Mouse (Mus musculus) CH12.LX (cell line): ENCODE results near the gene Adamts18. TPM values are rescaled to one million over a fixed set of nuclear protein-coding genes. Genes with fewer than 3 reads are reported as not detected.

ENCODE experiments used
- DNase-seq: peaks from one replicate; pipeline ENCODE4 v3.0.0-alpha.2; 2013; ENCODE audit errors: extremely low read depth
- H3K27ac ChIP-seq: 2 replicates; pipeline ENCODE4 v1.5.1; 2012; ENCODE audit warnings: low read depth, mild to moderate bottlenecking, control low read depth, moderate library complexity; ENCODE audit not compliant: insufficient read depth
- H3K27me3 ChIP-seq: replicated peaks from 2 replicates; pipeline ENCODE3; 2012; ENCODE audit warnings: inconsistent platforms
- H3K36me3 ChIP-seq, 2 experiments: replicated peaks in 1 of 2; 2 replicates each; pipeline versions ENCODE3 to v1.6.1; 2012; ENCODE audit warnings: inconsistent platforms in 1 of 2, low read length in 1 of 2, mild to moderate bottlenecking in 1 of 2, mixed read lengths in 1 of 2, moderate library complexity in 1 of 2; ENCODE audit not compliant: control insufficient read depth in 1 of 2, insufficient read depth in 1 of 2
- H3K4me1 ChIP-seq, 2 experiments: 2 replicates each; pipeline ENCODE4 v1.6.1; 2012; ENCODE audit warnings: inconsistent platforms in 1 of 2, moderate library complexity in 1 of 2; ENCODE audit not compliant: insufficient read depth in 2 of 2, control insufficient read depth in 1 of 2
- H3K4me2 ChIP-seq: 2 replicates; pipeline ENCODE4 v1.6.1; 2012; ENCODE audit warnings: low read depth, mild to moderate bottlenecking, control low read depth; ENCODE audit not compliant: poor library complexity, insufficient read depth, severe bottlenecking
- H3K4me3 ChIP-seq, 3 experiments: fragments of 150-350 bp in 1 of 3; sonication (generic) in 1 of 3; replicated peaks in 1 of 3; 2 replicates each; pipeline versions ENCODE3 to v1.5.1; 2011 to 2012; ENCODE audit warnings: low read depth in 2 of 3, low read length in 2 of 3, mild to moderate bottlenecking in 2 of 3, moderate library complexity in 2 of 3, control low read depth in 1 of 3, improper control_type of control experiment in 1 of 3, inconsistent platforms in 1 of 3, mixed read lengths in 1 of 3; ENCODE audit not compliant: poor library complexity in 1 of 3
- H3K79me2 ChIP-seq: replicated peaks from 2 replicates; pipeline ENCODE4 v1.6.1; 2012; ENCODE audit warnings: mild to moderate bottlenecking, moderate library complexity; ENCODE audit not compliant: control insufficient read depth, poor library complexity, insufficient read depth, severe bottlenecking; ENCODE audit errors: extremely low read depth
- H3K9ac ChIP-seq: 2 replicates; pipeline ENCODE4 v1.6.1; 2012; ENCODE audit warnings: low read depth, mild to moderate bottlenecking, control low read depth, moderate library complexity; ENCODE audit not compliant: insufficient read depth
- H3K9me3 ChIP-seq: replicated peaks from 2 replicates; pipeline ENCODE3; 2012; ENCODE audit warnings: low read length, inconsistent platforms, mixed read lengths
- BHLHE40 ChIP-seq: IDR thresholded peaks from 2 replicates; pipeline ENCODE4 v1.6.1; 2011; ENCODE audit warnings: mild to moderate bottlenecking, low read depth, low read length, improper control_type of control experiment
- CTCF ChIP-seq, 2 experiments: IDR thresholded peaks in 1 of 2; conservative IDR thresholded peaks in 1 of 2; 2 replicates each; pipeline ENCODE4 v1.5.1; 2011 to 2012; ENCODE audit warnings: low read depth in 2 of 2, low read length in 2 of 2, improper control_type of control experiment in 1 of 2, inconsistent platforms in 1 of 2, mild to moderate bottlenecking in 1 of 2, moderate library complexity in 1 of 2
- E2F4 ChIP-seq: IDR thresholded peaks from 2 replicates; pipeline ENCODE4 v1.6.1; 2011; ENCODE audit warnings: low read depth, low read length, improper control_type of control experiment; ENCODE audit not compliant: insufficient replicate concordance
- EP300 ChIP-seq: IDR thresholded peaks from 2 replicates; pipeline ENCODE4 v1.6.1; 2011; ENCODE audit warnings: low read length, improper control_type of control experiment
- ETS1 ChIP-seq: conservative IDR thresholded peaks from 2 replicates; pipeline ENCODE4 v1.6.1; 2012; ENCODE audit warnings: low read depth, mild to moderate bottlenecking, inconsistent platforms, low read length, improper control_type of control experiment, moderate library complexity
- GABPA ChIP-seq: IDR thresholded peaks from 2 replicates; pipeline ENCODE4 v1.6.1; 2012; ENCODE audit warnings: low read depth, low read length, improper control_type of control experiment, inconsistent platforms; ENCODE audit not compliant: insufficient replicate concordance
- JUN ChIP-seq: IDR thresholded peaks from 2 replicates; pipeline ENCODE4 v1.6.1; 2011; ENCODE audit warnings: low read depth, mild to moderate bottlenecking, low read length, improper control_type of control experiment, moderate library complexity; ENCODE audit not compliant: insufficient read depth
- MAFK ChIP-seq: IDR thresholded peaks from 2 replicates; pipeline ENCODE4 v1.6.1; 2011; ENCODE audit warnings: low read length, improper control_type of control experiment; ENCODE audit not compliant: insufficient replicate concordance
- MAX ChIP-seq: IDR thresholded peaks from 2 replicates; pipeline ENCODE4 v1.6.1; 2011; ENCODE audit warnings: low read length, improper control_type of control experiment
- MXI1 ChIP-seq: IDR thresholded peaks from 2 replicates; pipeline ENCODE4 v1.6.1; 2011; ENCODE audit warnings: mild to moderate bottlenecking, low read depth, low read length, improper control_type of control experiment
- MYC ChIP-seq: IDR thresholded peaks from 2 replicates; pipeline ENCODE4 v1.6.1; 2011; ENCODE audit warnings: low read depth, mild to moderate bottlenecking, improper control_type of control experiment, low read length
- NRF1 ChIP-seq: IDR thresholded peaks from 2 replicates; pipeline ENCODE4 v1.6.1; 2014; ENCODE audit warnings: low read depth, mild to moderate bottlenecking, inconsistent platforms, low read length, improper control_type of control experiment, moderate library complexity
- RAD21 ChIP-seq: IDR thresholded peaks from 2 replicates; pipeline ENCODE4 v1.6.1; 2011; ENCODE audit warnings: low read depth, mild to moderate bottlenecking, low read length, improper control_type of control experiment, moderate library complexity
- SIN3A ChIP-seq: IDR thresholded peaks from 2 replicates; pipeline ENCODE4 v1.6.1; 2012; ENCODE audit warnings: low read length, improper control_type of control experiment, inconsistent platforms
- TBP ChIP-seq: conservative IDR thresholded peaks from 2 replicates; pipeline ENCODE4 v1.6.1; 2011; ENCODE audit warnings: low read depth, low read length, improper control_type of control experiment
- TCF12 ChIP-seq: IDR thresholded peaks from 2 replicates; pipeline ENCODE4 v1.6.1; 2014; ENCODE audit warnings: low read depth, mild to moderate bottlenecking, inconsistent platforms, low read length, improper control_type of control experiment
- UBTF ChIP-seq: IDR thresholded peaks from 2 replicates; pipeline ENCODE4 v1.6.1; 2012; ENCODE audit warnings: low read depth, mild to moderate bottlenecking, inconsistent platforms, low read length, improper control_type of control experiment, moderate library complexity
- USF1 ChIP-seq: IDR thresholded peaks from 2 replicates; pipeline ENCODE4 v1.6.1; 2014; ENCODE audit warnings: low read depth, mild to moderate bottlenecking, inconsistent platforms, low read length, improper control_type of control experiment
- USF2 ChIP-seq: conservative IDR thresholded peaks from 2 replicates; pipeline ENCODE4 v1.6.1; 2011; ENCODE audit warnings: low read depth, low read length, improper control_type of control experiment
- ZC3H11A ChIP-seq: IDR thresholded peaks from 2 replicates; pipeline ENCODE4 v1.6.1; 2012; ENCODE audit warnings: low read depth, mild to moderate bottlenecking, inconsistent platforms, low read length, improper control_type of control experiment
- ZKSCAN1 ChIP-seq: IDR thresholded peaks from 2 replicates; pipeline ENCODE4 v1.6.1; 2012; ENCODE audit warnings: low read depth, inconsistent platforms, low read length, improper control_type of control experiment, borderline replicate concordance
- ZNF384 ChIP-seq: IDR thresholded peaks from 2 replicates; pipeline ENCODE4 v1.6.1; 2012; ENCODE audit warnings: low read depth, low read length, improper control_type of control experiment, inconsistent platforms
- dilution Hi-C: fragments of 300-500 bp; cut with MboI; formaldehyde crosslinking; loops from 2 replicates; pipeline ENCODE4 v1.14.3; 2020; ENCODE audit warnings: low sequenced_read_pairs; ENCODE audit not compliant: extremely low pct_unique_long_range_greater_than_20kb, extremely low pct_ligation_motif_present
- in situ Hi-C: fragments of 300-500 bp; cut with MboI; formaldehyde crosslinking; loops from 3 replicates; pipeline ENCODE4 v1.14.3; 2019; ENCODE audit warnings: low sequenced_read_pairs, low pct_ligation_motif_present, low pct_unique_long_range_greater_than_20kb, mixed read lengths
- polyA plus RNA-seq: library from polyadenylated mRNA; unstranded; fragments of >175 nt; gene quantifications from 2 replicates; pipeline ENCODE4 v1.2.1, GENCODE M21; 2012; ENCODE audit warnings: low read depth; ENCODE audit not compliant: insufficient read length
- total RNA-seq, 2 experiments: library from RNA; depleted of rRNA; stranded (reverse); fragments of 300-350 nt in 1 of 2; fragments of >200 nt in 1 of 2; gene quantifications; 2 replicates each; pipeline ENCODE4 v1.2.3; 2012 to 2014

Adamts18 gene
- total and polyA plus RNA-seq, 3 experiments: not detected

- H3K9ac ChIP-seq: no peak overlapping the region
- H3K4me3 ChIP-seq: no peak overlapping the region
- dilution Hi-C loops: no loop called here
- H3K36me3 ChIP-seq: no peaks in the 10 kb centered on the region
- H3K4me1 ChIP-seq: no peaks in the 10 kb centered on the region
- no peaks in the 10 kb centered on the region for H3K79me2 ChIP-seq
- no peak for TF ChIP-seq CTCF (conservative IDR thresholded peaks at IDR 0.05 in 1 of 2, IDR thresholded peaks at IDR 0.05 in 1 of 2; ENCODE audit: low read depth in 2 of 2, low read length in 2 of 2)
- no peak for TF ChIP-seq ETS1
- TF ChIP-seq TCF12: no peak
- no peak for TF ChIP-seq E2F4
- TF ChIP-seq USF2: no peak
- TF ChIP-seq JUN: no peak
- TF ChIP-seq MXI1: no peak
- TF ChIP-seq ZC3H11A: no peak
- TF ChIP-seq MYC: no peak
- TF ChIP-seq MAFK: no peak
- no peak for TF ChIP-seq EP300
- TF ChIP-seq UBTF: no peak
- no peak for TF ChIP-seq SIN3A
- TF ChIP-seq GABPA: no peak
- no peak for TF ChIP-seq NRF1
- no peak for TF ChIP-seq RAD21
- TF ChIP-seq MAX: no peak
- no peak for TF ChIP-seq ZKSCAN1
- no peak for TF ChIP-seq TBP
- TF ChIP-seq, all 38 proteins: peak for 0
- in situ Hi-C loops: no loop called here
- Histone ChIP-seq H3K27me3 (no peaks in the 10 kb centered on the region), H3K27ac (no peak overlapping the region), H3K4me2 (no peak overlapping the region), H3K9me3 (peaks cover 55% of the 10 kb centered on the region)
- DNase-seq: no peak
Measured at GRCm38 (mm10) chr8:113820983-113821587, 27.5 kb downstream of the Adamts18 start.

- no peaks in the 10 kb centered on the region for H3K27me3 ChIP-seq
- H3K79me2 ChIP-seq: no peaks in the 10 kb centered on the region
- no peak for DNase-seq
- dilution Hi-C loops: no loop called here
- no peaks in the 10 kb centered on the region for H3K4me1 ChIP-seq
- in situ Hi-C loops: no loop called here
- H3K4me3 ChIP-seq: no peak overlapping the region
- H3K36me3 ChIP-seq: no peaks in the 10 kb centered on the region
- no peak overlapping the region for H3K4me2 ChIP-seq
- no peak overlapping the region for H3K9ac ChIP-seq
- TF ChIP-seq BHLHE40 (no peak), MYC (no peak), ZNF384 (no peak), E2F4 (no peak), USF1 (no peak), ETS1 (no peak), ZKSCAN1 (no peak)
- H3K9me3 ChIP-seq: peaks cover 67% of the 10 kb centered on the region
- H3K27ac ChIP-seq: no peak overlapping the region
Measured at GRCm38 (mm10) chr8:113813966-113814365, 34.6 kb downstream of the Adamts18 start.
